Mouse (Mus musculus): Measurements from ENCODE around the gene Man1a. TPM values are rescaled to one million over a fixed set of nuclear protein-coding genes. Genes with fewer than 3 reads are reported as not detected.

Gene Man1a
- polyA plus RNA-seq, 1 experiment from 2014 or later, result 6.0 TPM

DNA sequence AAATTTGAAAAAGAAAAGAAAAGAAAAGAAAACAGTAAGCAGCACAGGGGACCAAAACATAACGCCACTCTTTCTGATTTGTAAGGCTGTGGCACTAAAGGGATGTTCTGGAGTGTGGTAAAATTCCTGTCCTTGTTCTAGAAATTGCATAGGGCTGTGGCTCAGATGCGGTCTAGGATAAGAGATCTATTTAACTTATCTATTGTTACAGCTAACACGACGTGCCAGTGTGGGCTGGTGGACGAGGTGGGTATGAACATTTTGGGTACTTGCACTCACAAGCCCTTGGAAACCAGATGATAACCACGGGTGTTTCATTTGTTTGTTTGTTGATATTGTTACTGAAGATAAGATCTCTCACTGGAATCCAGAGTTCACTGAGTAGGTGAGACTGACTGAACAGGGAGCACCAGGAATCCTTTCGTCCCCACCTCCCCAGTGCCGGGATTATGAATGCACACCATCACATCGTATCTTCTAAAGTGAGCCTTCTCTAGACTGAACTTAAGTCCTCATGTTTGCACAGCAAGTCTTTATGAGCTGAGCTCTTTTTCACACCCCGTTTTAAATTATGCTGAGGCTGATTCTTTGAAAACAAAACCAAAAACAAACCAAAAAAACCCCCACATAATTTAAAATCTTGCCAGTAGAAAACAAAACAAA, 38.9 kb downstream of the Man1a start:
- no peaks in the 10 kb centered on the region for H3K36me3 ChIP-seq

DNA sequence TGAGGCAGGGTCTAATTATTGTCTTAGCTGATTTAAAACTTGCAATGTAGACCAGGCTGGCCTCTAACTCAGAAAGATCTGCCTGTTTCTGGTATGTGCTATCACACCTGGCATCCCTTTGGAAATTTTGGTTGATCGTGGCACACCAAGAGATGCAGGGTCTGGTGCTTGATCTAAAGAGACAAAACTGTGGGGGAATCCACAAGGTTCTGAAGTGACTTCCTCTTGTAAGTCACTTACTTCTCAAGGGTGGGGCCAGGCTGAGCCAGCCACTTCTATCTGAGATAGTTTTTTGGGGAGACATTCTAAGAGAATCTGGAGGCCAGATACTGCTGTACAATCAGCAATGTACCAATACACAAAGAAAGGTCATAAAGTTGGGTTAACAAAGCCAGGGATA, 40.8 kb downstream of the Man1a start:
- H3K27me3 ChIP-seq, result no peaks in the 10 kb centered on the region
- no peak for ATAC-seq (ENCODE audit: low FRiP score, low read depth)
- no peak overlapping the region for H3K4me2 ChIP-seq (replicated peaks)
- 85% methylated on average over 1 of the region's 1 CpGs for WGBS
- no peaks in the 10 kb centered on the region for H3K9me3 ChIP-seq
- H3K4me3 ChIP-seq, result no peak overlapping the region
- H3K27ac ChIP-seq, result no peak overlapping the region
- no peak overlapping the region for H3K9ac ChIP-seq
- H3K4me1 ChIP-seq, result 0 out of 2 replicates have a peak, but pooled peaks cover 3% of the 10 kb centered on the region
- no peaks in the 10 kb centered on the region for H3K36me3 ChIP-seq

More for the DNA sequence above, 38.9 kb downstream of the Man1a start:
- H3K4me3 ChIP-seq, result no peak overlapping the region
- WGBS, result 86% methylated on average over 10 of the region's 10 CpGs
- H3K27ac ChIP-seq, result no peak overlapping the region
- H3K27me3 ChIP-seq, result no peaks in the 10 kb centered on the region
- no peak overlapping the region for H3K9ac ChIP-seq
- no peak overlapping the region for H3K4me2 ChIP-seq (replicated peaks)
- no peaks in the 10 kb centered on the region for H3K9me3 ChIP-seq
- ATAC-seq (ENCODE audit: low FRiP score, low read depth), result no peak
- 0 out of 2 replicates have a peak, but pooled peaks cover 5% of the 10 kb centered on the region for H3K4me1 ChIP-seq

DNA sequence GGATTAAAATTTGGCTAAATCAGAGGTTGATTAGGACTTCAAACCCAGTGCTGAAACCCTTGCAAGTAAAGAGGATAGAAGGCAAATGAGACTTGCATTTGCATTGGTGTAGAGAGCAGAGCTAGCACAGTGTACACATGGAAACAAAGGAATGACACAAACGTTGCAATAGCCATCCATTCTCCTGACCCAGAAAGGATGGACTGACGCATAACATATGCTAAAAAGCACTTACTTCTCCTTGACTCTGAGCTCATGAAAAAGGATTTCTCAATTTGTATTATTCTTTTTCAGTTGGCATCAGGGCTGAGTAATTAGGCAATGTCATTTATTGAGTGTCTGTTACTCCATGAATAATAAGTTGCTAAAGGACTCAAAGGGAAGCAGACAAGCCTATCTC, 41.6 kb downstream of the Man1a start:
- H3K4me2 ChIP-seq (replicated peaks), result no peak overlapping the region
- 86% methylated on average over 2 of the region's 2 CpGs for WGBS
- H3K4me1 ChIP-seq, result no peaks in the 10 kb centered on the region
- no peak overlapping the region for H3K9ac ChIP-seq
- H3K36me3 ChIP-seq, result no peaks in the 10 kb centered on the region
- H3K27me3 ChIP-seq, result no peaks in the 10 kb centered on the region
- ATAC-seq (ENCODE audit: low FRiP score, low read depth), result no peak
- no peak overlapping the region for H3K4me3 ChIP-seq
- no peak overlapping the region for H3K27ac ChIP-seq
- no peaks in the 10 kb centered on the region for H3K9me3 ChIP-seq

DNA sequence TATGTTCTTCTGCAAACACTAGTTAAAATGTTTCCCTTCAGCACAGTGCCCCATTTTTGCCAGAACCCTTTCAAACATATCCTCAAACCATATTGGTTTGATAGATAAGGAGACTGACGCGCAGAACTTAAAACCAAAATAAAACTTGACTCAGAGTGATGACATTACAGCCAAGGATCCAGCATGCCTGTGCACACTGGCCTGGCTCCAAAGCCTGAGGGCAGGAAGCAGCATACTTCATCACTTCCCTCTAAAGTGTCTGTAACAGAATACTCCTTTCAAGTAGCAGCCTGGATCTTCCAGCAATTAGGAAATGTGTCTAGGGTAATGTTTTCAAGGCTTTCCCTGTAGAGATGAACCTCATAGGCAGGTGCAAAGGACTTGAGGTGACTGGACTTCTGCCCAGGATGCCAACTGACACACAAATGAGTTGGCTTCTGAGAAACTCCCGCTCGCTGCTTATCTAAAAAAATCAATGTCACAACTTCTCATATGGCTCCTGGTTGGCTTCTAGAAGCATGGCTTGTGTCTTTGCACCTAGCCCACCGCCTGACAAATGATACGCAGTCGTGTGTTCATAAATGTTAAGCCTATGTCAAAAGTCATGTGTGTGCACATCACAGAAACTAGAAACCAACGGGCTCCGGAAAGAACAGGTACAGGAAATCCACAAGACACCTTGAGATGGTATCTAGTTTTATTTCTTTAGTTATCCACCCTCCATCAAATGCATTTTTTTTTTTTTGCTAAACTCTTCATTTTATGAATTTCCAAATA, 43.9 kb downstream of the Man1a start:
- Histone ChIP-seq H3K4me1 (no peaks in the 10 kb centered on the region), H3K9me3 (no peaks in the 10 kb centered on the region), H3K4me2 (replicated peaks) (no peak overlapping the region), H3K36me3 (0 out of 2 replicates have a peak, but pooled peaks cover 3% of the 10 kb centered on the region), H3K4me3 (no peak overlapping the region), H3K9ac (no peak overlapping the region), H3K27me3 (no peaks in the 10 kb centered on the region), H3K27ac (no peak overlapping the region)
- 88% methylated on average over 9 of the region's 9 CpGs for WGBS
- no peak for ATAC-seq (ENCODE audit: low FRiP score, low read depth)

DNA sequence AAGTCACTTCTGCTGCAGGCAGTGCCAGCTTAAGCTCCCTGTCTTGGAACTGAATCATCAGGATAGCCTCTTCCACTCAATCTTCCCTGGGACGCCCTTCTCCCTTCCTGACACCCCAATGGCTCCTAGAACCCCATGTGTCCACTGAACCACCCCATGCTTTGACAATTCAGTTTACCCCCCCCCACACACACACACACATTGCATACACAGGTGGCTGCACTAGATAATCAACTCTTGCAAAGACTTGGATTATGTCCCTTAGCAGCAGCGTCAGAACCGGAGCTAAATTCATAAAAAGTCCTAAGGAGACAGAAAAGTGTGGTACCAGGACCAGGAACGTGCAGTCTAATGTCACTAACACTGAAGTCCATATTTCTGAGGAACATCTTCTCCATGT, 47.5 kb downstream of the Man1a start:
- Histone ChIP-seq H3K27me3 (no peaks in the 10 kb centered on the region), H3K9ac (no peak overlapping the region), H3K27ac (no peak overlapping the region), H3K36me3 (0 out of 2 replicates have a peak, but pooled peaks cover 3% of the 10 kb centered on the region), H3K4me2 (replicated peaks) (no peak overlapping the region), H3K4me3 (no peak overlapping the region), H3K4me1 (no peaks in the 10 kb centered on the region), H3K9me3 (no peaks in the 10 kb centered on the region)
- 88% methylated on average over 4 of the region's 4 CpGs for WGBS
- no peak for ATAC-seq (ENCODE audit: low FRiP score, low read depth)

DNA sequence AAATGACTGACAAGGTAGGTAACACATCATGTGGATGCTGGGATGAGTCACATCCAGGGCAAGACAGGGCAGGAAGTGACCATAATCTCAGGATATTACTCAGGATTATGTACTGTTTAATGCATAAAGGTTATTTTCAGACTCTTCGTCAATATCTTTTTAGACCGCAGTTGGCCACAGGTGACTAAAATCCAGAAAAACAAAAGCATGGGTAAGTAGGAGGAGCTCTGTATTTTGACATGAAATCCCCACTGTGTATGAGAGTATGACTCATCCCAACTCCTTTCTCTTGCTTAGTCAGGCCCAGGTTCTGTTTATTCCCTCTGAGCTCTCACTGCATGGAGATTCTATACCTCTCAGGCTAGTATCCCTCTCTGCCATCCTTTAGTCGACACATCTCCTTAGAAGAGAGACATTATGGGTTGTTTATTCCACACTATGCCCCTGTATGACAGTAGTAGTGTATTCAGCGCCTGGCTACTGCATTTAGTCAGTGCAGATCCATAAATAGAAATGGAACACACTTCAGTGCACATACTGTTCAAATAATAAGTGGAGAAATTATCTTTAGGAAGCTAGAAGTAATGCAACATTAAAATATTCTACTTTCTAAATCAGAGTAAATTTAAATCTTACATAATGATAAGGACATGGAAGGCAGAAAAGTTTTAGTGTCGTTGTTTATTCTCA, 49.5 kb downstream of the Man1a start:
- Histone ChIP-seq H3K27ac (no peak overlapping the region), H3K4me2 (replicated peaks) (no peak overlapping the region), H3K4me3 (no peak overlapping the region), H3K9ac (no peak overlapping the region), H3K9me3 (no peaks in the 10 kb centered on the region), H3K36me3 (0 out of 2 replicates have a peak, but pooled peaks cover 3% of the 10 kb centered on the region), H3K27me3 (no peaks in the 10 kb centered on the region), H3K4me1 (no peaks in the 10 kb centered on the region)
- 90% methylated on average over 5 of the region's 5 CpGs for WGBS
- no peak for ATAC-seq (ENCODE audit: low FRiP score, low read depth)

DNA sequence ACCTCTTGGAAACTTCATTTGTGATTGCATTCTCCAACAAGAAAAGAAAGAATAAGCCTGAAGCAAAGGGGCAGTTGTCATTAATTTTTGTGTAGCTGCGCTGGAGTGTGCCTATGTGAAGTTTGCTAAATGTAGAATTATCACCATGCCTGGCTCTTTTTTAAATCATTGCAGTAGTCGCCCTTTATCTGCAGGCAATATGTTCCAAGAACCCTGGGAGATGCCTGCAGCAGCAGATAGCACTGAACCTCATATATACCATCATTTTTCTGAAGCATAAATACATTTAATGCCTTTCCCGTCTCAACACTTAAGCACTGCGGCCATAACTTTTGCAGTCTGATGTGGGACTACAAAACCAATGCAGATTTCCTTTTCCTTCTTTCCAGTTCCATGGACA, 50.3 kb downstream of the Man1a start:
- Histone ChIP-seq H3K4me3 (no peak overlapping the region), H3K4me1 (no peaks in the 10 kb centered on the region), H3K9me3 (no peaks in the 10 kb centered on the region), H3K9ac (no peak overlapping the region), H3K27me3 (no peaks in the 10 kb centered on the region), H3K4me2 (replicated peaks) (no peak overlapping the region), H3K36me3 (0 out of 2 replicates have a peak, but pooled peaks cover 3% of the 10 kb centered on the region), H3K27ac (no peak overlapping the region)
- ATAC-seq (ENCODE audit: low FRiP score, low read depth), result no peak
- WGBS, result 88% methylated on average over 4 of the region's 4 CpGs

DNA sequence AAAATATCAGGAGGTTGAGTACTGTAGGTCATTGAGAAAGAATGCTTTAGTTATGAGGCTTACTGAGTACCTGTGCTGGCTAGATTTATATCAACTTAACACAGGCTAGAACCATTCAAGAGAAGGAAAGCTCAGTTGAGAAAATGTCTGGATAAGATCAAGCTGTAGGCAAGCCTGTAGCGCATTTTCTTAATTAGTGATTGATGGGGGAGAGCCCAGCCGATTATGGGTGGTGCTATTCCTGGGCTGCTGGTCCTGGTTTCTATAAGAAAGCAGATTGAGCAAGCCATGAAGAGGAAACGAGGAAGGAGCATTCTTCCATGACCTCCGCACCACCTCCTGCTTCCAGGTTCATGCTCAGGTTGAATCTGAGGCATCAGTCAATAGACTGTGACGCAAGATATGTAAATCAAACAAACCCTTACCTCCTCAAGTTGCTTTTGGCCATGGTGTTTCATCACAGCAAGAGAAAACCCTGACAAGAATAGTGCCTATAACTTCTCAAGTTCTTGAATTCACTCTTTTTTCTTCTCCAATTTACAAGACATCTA, 58.4 kb downstream of the Man1a start:
- Histone ChIP-seq H3K9me3 (no peaks in the 10 kb centered on the region), H3K36me3 (no peaks in the 10 kb centered on the region), H3K27me3 (no peaks in the 10 kb centered on the region), H3K4me2 (replicated peaks) (no peak overlapping the region), H3K4me3 (no peak overlapping the region), H3K27ac (no peak overlapping the region), H3K4me1 (no peaks in the 10 kb centered on the region), H3K9ac (no peak overlapping the region)
- no peak for ATAC-seq (ENCODE audit: low FRiP score, low read depth)
- WGBS, result 49% methylated on average over 5 of the region's 5 CpGs

DNA sequence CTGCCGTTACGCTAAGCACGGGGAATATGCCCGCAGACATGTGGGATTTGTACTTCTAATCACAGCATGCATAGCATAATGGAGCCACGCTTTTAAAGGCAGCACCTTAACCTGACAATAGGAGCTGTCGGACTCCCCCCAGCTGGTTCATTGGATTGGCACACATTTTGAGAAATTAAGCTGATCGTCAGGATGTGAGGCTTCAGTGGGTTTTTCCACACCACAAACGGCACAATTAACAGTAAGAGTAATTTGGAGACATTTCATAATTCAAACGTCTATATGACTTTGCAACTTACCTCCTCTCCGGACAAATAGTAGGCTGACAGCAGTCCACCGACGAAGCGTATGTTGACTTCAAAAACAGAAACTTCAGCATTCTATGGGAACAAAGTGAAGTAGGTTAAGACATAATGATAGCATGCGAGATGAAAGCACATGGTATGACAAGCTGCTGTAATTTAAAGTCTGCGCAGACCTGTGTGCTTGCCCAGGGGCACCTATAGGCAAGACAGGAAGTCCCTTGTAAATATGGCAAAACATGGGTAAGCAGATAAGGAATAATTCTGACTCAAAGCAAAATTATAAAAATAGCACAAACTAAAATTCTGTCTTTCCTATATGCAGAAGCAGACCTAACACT, 62.2 kb downstream of the Man1a start:
- Histone ChIP-seq H3K4me3 (no peak overlapping the region), H3K4me1 (no peaks in the 10 kb centered on the region), H3K27me3 (no peaks in the 10 kb centered on the region), H3K9me3 (no peaks in the 10 kb centered on the region), H3K36me3 (no peaks in the 10 kb centered on the region), H3K27ac (no peak overlapping the region), H3K9ac (no peak overlapping the region), H3K4me2 (replicated peaks) (no peak overlapping the region)
- ATAC-seq (ENCODE audit: low FRiP score, low read depth), result no peak
- 66% methylated on average over 15 of the region's 15 CpGs for WGBS

DNA sequence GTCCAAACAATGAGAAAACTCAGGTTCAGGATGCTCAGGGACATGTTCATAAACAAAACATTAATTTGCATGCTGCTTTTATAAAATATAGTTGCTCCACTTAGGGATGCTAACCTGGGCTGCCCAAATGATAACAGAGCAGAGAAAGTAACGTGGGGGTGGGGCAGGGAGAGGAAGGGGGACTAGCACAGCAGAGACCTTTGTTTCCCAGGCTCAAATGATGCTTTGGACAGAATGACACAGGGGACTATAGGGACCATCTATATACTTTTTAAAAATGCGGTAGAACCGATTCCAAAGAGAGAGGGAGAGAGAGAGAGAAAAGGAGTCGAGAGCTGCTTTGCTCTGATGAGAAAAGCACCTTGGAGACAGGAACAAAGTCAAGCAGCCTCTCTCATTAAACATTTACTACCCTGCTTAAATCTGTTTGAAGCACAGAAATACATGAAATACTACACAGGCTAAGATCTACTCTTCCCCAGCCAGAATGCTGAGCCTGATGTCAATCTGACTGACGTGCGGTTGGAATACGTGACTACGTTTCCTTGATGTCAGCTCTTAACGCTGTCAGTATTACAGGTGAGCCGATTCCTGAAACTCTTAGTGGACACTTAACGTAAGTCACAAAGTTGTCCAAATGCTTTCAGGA, 63.1 kb downstream of the Man1a start:
- H3K9ac ChIP-seq, result no peak overlapping the region
- ATAC-seq (ENCODE audit: low FRiP score, low read depth), result no peak
- WGBS, result 64% methylated on average over 11 of the region's 11 CpGs

DNA sequence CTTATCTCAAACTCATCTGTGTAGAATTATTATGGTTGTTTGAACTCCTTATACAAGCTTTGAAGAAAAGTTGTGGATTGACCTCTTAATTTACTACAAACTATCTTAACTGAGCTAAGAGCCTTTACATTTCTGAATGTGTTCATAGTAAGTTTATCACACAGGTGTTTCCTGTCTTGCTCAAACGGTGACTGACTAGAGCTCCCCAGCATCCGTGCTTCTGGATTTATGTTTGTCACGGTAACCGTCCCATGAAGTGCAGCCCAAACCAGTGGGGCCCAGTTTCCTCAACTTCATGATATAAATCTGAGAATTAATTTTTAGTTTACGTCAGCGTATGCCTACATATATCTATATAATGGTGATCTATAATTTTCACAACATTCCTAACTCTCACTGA, 67.3 kb downstream of the Man1a start:
- Histone ChIP-seq H3K4me2 (replicated peaks) (no peak overlapping the region), H3K36me3 (no peaks in the 10 kb centered on the region), H3K4me1 (no peaks in the 10 kb centered on the region), H3K9me3 (no peaks in the 10 kb centered on the region), H3K27me3 (no peaks in the 10 kb centered on the region), H3K9ac (no peak overlapping the region), H3K4me3 (no peak overlapping the region), H3K27ac (no peak overlapping the region)
- ATAC-seq (ENCODE audit: low FRiP score, low read depth), result no peak
- WGBS, result 66% methylated on average over 6 of the region's 6 CpGs

More for the DNA sequence above, 63.1 kb downstream of the Man1a start:
- Histone ChIP-seq H3K27ac (no peak overlapping the region), H3K36me3 (no peaks in the 10 kb centered on the region), H3K4me2 (replicated peaks) (no peak overlapping the region), H3K27me3 (no peaks in the 10 kb centered on the region), H3K4me1 (no peaks in the 10 kb centered on the region), H3K4me3 (no peak overlapping the region), H3K9me3 (no peaks in the 10 kb centered on the region)
